Mouse (Mus musculus): ENCODE data around the gene Pid1. TPM values are rescaled to one million over a fixed set of nuclear protein-coding genes. Genes with fewer than 3 reads are reported as not detected.

Pid1 gene
- 25.5 and 27.1 TPM in 2 replicates for polyA plus RNA-seq (2016; fragmentation: Nextera tagmentation; extraction: Ambion mirVana)

DNA sequence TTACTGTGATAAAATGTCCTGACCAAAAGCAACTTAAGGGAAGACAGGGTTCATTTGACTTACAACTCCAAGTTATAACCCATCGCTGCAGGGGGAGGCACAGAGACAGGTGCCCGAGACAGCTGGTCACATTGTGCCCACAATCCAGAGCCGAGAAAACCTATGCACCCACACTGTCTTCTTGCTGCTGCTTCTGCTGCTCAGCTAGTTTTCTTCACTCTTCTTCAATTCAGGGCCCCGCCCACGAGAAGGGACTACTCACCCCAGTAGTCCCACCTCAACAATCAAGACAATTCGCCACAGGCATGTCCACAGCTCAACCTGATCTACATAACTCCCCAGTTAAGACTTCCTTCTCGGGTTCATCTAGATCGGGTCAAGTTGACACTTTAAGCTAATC, at the start of gene Pid1:
TSS of gene Pid1 (minus strand) at position 214 of the 400 bp plus-strand sequence.
- Histone ChIP-seq H3K4me2 (no peak within 1 kb of the TSS), H3K9me3 (no peaks in the 10 kb centered on the region), H3K9ac (replicated peaks) (no peak within 1 kb of the TSS), H3K27me3 (no peaks in the 10 kb centered on the region), H3K27ac (no peak within 1 kb of the TSS), H3K4me1 (replicated peaks) (no peaks in the 10 kb centered on the region; the same call in 1 of the 2 replicates), H3K36me3 (no peaks in the 10 kb centered on the region), H3K4me3 (replicated peaks) (no peak within 1 kb of the TSS)
- 89% methylated on average over 8 of the region's 8 CpGs for WGBS
- no peak for ATAC-seq (ENCODE audit: insufficient number of reproducible peaks, insufficient read depth, low FRiP score, low TSS enrichment, low read depth)

DNA sequence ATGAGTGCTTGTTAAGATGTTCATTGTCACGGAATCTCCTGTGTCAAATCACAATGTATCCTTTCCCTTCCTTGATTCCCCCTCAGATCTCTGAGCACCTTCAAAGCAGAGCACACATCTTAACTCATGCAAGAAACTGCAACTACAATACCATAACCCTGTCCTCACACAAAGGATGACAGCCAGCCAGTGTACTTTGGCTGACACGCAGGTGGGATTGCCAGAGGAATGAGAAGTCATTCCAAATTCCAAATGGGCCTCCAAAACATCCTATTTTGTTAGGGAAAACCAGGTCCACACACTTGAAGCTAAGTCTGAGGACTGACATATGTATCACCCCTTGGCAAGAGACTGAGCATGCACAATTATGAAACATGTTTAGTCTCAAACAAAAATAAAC, 45.5 kb upstream of the Pid1 start:
- H3K27me3 ChIP-seq: 0 out of 2 replicates have a peak, but pooled peaks cover 4% of the 10 kb centered on the region
- no peak overlapping the region for H3K4me2 ChIP-seq
- no peaks in the 10 kb centered on the region for H3K9me3 ChIP-seq
- WGBS: 81% methylated on average over 2 of the region's 2 CpGs
- no peak overlapping the region for H3K27ac ChIP-seq
- no peak overlapping the region for H3K9ac ChIP-seq (replicated peaks)
- no peaks in the 10 kb centered on the region for H3K36me3 ChIP-seq
- H3K4me1 ChIP-seq (replicated peaks): no peaks in the 10 kb centered on the region
- ATAC-seq (ENCODE audit: insufficient number of reproducible peaks, insufficient read depth, low FRiP score, low TSS enrichment, low read depth): no peak
- no peak overlapping the region for H3K4me3 ChIP-seq (replicated peaks)

DNA sequence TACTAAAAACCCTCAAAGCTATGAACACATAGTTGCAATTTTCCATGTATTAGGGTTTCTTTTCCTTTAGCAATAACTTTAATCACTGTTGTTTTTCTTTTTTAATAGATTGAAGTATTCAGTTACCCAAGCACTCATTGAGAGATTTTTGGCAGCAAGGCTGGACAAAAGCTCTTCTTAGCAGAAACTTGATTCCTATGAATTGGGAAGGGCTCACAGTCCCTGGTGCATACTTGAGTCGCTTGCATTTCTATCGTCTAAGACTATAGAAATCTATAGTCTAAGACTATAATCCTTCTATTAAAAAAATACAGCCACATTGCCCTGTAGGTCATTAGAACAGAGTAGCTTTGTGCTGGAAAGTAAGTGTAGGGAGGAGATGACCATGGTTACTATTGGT, 44.9 kb upstream of the Pid1 start:
- Histone ChIP-seq H3K9ac (replicated peaks) (no peak overlapping the region), H3K4me2 (no peak overlapping the region), H3K9me3 (no peaks in the 10 kb centered on the region), H3K4me1 (replicated peaks) (no peaks in the 10 kb centered on the region), H3K27me3 (0 out of 2 replicates have a peak, but pooled peaks cover 4% of the 10 kb centered on the region), H3K4me3 (replicated peaks) (no peak overlapping the region), H3K27ac (no peak overlapping the region), H3K36me3 (no peaks in the 10 kb centered on the region)
- ATAC-seq (ENCODE audit: insufficient number of reproducible peaks, insufficient read depth, low FRiP score, low TSS enrichment, low read depth): no peak
- 73% methylated on average over 2 of the region's 2 CpGs for WGBS

DNA sequence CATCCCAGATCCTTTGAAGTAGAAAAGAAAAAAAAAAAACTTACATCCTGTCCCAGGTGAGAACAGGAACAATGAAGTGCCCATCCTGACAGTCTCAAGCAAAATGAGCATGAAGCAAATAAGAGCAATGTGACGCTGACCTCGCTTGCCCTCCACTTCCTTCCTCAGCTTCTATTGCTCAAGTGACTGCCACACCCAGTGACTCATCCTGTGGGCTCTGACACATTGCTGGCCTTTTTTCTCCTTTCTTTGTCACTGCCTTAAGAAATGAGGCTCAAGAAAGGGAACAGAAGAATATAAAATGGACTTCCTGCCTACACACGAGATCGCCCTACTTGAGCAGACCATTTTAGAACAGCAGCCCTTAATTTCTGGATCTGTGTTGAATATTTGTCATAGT, 42.9 kb upstream of the Pid1 start:
- 0 out of 2 replicates have a peak, but pooled peaks cover 4% of the 10 kb centered on the region for H3K27me3 ChIP-seq
- no peak overlapping the region for H3K4me3 ChIP-seq (replicated peaks)
- H3K36me3 ChIP-seq: no peaks in the 10 kb centered on the region
- no peak overlapping the region for H3K4me2 ChIP-seq
- H3K9me3 ChIP-seq: no peaks in the 10 kb centered on the region
- ATAC-seq (ENCODE audit: insufficient number of reproducible peaks, insufficient read depth, low FRiP score, low TSS enrichment, low read depth): no peak
- no peaks in the 10 kb centered on the region for H3K4me1 ChIP-seq (replicated peaks)
- H3K9ac ChIP-seq (replicated peaks): no peak overlapping the region
- H3K27ac ChIP-seq: no peak overlapping the region
- WGBS: 70% methylated on average over 4 of the region's 4 CpGs

DNA sequence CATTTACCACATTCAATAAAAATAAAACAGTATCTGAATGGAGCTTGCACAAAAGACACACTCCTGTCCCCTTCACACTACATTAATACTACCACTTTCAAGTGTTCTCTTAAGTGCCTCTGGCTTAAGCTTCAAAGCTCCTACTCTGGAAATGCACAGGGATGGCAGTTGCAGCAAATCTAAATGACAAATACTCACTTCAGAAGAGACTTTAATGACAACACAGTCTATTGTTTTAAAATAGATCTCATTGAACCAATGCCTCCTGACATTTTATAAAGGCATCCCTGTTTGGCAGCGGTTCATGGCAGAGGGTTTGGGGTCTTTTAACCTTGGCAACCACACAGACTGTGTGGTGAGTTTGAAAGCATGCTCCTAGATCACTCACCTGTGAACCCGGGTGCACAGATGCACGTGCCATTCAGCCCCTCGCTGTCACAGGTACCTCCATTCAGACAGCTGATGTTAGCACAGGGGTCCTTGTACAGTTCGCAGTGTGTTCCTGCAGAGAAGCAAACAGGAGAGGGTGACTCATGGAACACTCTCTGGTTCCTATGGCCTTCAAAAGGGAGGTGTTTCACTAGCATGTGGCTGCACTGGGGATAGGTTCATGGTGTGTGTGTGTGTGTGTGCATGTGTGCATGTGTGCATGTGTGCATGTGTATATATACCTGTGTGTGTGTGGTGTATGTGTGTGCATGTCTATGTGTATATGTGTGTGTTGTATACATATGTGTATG, 41.7 kb upstream of the Pid1 start:
- H3K36me3 ChIP-seq: no peaks in the 10 kb centered on the region
- H3K4me3 ChIP-seq (replicated peaks): no peak overlapping the region
- ATAC-seq (ENCODE audit: insufficient number of reproducible peaks, insufficient read depth, low FRiP score, low TSS enrichment, low read depth): no peak
- WGBS: 89% methylated on average over 5 of the region's 5 CpGs
- no peak overlapping the region for H3K4me2 ChIP-seq
- 0 out of 2 replicates have a peak, but pooled peaks cover 4% of the 10 kb centered on the region for H3K27me3 ChIP-seq
- no peaks in the 10 kb centered on the region for H3K4me1 ChIP-seq (replicated peaks)
- no peak overlapping the region for H3K27ac ChIP-seq
- H3K9me3 ChIP-seq: no peaks in the 10 kb centered on the region
- H3K9ac ChIP-seq (replicated peaks): no peak overlapping the region

DNA sequence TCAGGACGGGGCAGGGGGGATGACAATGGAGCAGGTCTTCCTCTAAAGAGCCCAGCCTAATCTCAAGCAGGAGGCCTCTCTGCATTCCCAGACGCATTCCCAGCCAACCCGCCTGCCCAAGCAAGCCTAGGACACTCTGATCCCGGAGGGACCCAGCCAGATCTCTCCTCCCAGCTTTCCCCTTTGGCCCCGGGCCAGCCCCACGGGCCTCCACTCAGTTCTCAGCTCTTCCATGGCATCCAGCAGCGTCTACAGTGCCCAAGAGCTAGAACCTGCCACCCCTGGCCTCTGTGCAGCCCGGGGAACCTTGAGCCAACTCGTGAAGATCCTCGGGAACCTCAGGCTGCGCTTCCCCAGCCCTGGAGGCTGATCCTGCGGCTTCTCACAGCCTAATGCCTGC, 40.9 kb upstream of the Pid1 start:
- Histone ChIP-seq H3K4me2 (no peak overlapping the region), H3K9ac (replicated peaks) (no peak overlapping the region), H3K27ac (no peak overlapping the region), H3K4me3 (replicated peaks) (no peak overlapping the region), H3K36me3 (no peaks in the 10 kb centered on the region), H3K4me1 (replicated peaks) (no peaks in the 10 kb centered on the region), H3K9me3 (no peaks in the 10 kb centered on the region), H3K27me3 (0 out of 2 replicates have a peak, but pooled peaks cover 4% of the 10 kb centered on the region)
- ATAC-seq (ENCODE audit: insufficient number of reproducible peaks, insufficient read depth, low FRiP score, low TSS enrichment, low read depth): no peak
- whole genome bisulfite sequencing: 56% methylated on average over 12 of the region's 12 CpGs

DNA sequence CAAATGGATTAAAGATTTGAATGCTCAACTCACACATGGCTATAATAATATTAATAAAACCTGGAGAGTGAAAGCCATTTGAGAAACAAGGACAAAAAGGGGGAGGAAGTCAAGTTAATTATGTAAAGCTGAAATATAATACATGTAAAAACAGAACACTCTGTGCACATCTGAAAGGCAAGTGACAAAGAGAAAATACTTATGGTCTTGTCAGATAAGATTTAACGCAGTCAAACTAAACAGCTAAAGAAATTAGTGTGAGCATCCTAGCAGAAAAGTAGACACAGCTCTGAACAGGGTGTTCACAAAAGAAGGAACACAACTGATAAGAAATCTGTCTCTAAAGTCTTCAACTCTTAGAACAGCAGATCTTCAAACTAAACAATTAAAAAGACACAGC, 38.2 kb upstream of the Pid1 start:
- H3K9ac ChIP-seq (replicated peaks): no peak overlapping the region
- no peak overlapping the region for H3K27ac ChIP-seq
- H3K27me3 ChIP-seq: 0 out of 2 replicates have a peak, but pooled peaks cover 4% of the 10 kb centered on the region
- ATAC-seq (ENCODE audit: insufficient number of reproducible peaks, insufficient read depth, low FRiP score, low TSS enrichment, low read depth): no peak
- H3K4me1 ChIP-seq (replicated peaks): no peaks in the 10 kb centered on the region
- H3K4me2 ChIP-seq: no peak overlapping the region
- no peaks in the 10 kb centered on the region for H3K36me3 ChIP-seq
- no peak overlapping the region for H3K4me3 ChIP-seq (replicated peaks)
- WGBS: 91% methylated on average over 1 of the region's 1 CpGs
- no peaks in the 10 kb centered on the region for H3K9me3 ChIP-seq

DNA sequence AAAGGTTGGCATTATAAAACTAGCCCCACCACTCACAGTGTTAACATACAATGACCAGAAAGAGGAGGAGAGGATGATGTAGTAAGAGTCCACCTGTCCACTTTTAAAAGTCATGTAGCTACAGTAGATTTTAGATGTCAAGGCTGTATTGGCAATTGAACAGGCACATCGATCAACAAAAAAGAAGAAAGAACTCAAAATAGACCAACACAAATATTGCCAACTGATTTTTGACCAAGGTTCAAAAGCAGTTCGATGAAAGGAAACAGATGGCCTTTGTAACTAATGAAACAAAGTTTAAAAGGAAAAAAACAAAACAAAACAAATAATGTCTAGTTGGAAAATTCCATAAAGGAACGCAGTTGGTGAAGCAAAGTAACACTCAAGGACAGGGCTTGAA, 35.7 kb upstream of the Pid1 start:
- H3K9ac ChIP-seq (replicated peaks): no peak overlapping the region
- H3K4me2 ChIP-seq: no peak overlapping the region
- H3K4me3 ChIP-seq (replicated peaks): no peak overlapping the region
- no peak overlapping the region for H3K27ac ChIP-seq
- no peaks in the 10 kb centered on the region for H3K27me3 ChIP-seq
- 87% methylated on average over 3 of the region's 3 CpGs for WGBS
- H3K9me3 ChIP-seq: no peaks in the 10 kb centered on the region
- ATAC-seq (ENCODE audit: insufficient number of reproducible peaks, insufficient read depth, low FRiP score, low TSS enrichment, low read depth): no peak
- no peaks in the 10 kb centered on the region for H3K4me1 ChIP-seq (replicated peaks)
- no peaks in the 10 kb centered on the region for H3K36me3 ChIP-seq

DNA sequence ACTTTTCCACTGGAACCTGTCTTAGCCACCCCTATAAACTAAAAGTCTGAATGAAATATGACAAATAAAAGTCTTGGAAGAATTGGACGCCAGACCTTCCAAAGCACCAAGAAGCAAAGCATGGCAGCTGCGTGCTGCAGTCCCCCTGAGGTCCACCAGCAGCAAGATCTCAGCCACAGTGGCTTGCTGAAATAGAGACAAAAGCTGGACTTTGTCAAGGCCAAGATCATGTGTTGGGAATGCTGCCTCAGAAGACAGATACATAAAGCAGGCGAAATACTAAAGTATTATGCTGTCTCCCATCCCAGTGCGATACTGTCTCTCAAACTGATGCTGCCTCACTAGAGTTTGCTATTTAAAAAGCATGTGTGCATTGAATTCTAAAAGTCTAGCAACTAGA, 35.1 kb upstream of the Pid1 start:
- no peaks in the 10 kb centered on the region for H3K9me3 ChIP-seq
- no peak overlapping the region for H3K4me2 ChIP-seq
- H3K36me3 ChIP-seq: no peaks in the 10 kb centered on the region
- H3K27ac ChIP-seq: no peak overlapping the region
- H3K27me3 ChIP-seq: no peaks in the 10 kb centered on the region
- WGBS: 90% methylated on average over 4 of the region's 4 CpGs
- no peak overlapping the region for H3K4me3 ChIP-seq (replicated peaks)
- H3K9ac ChIP-seq (replicated peaks): no peak overlapping the region
- no peak for ATAC-seq (ENCODE audit: insufficient number of reproducible peaks, insufficient read depth, low FRiP score, low TSS enrichment, low read depth)
- no peaks in the 10 kb centered on the region for H3K4me1 ChIP-seq (replicated peaks)

DNA sequence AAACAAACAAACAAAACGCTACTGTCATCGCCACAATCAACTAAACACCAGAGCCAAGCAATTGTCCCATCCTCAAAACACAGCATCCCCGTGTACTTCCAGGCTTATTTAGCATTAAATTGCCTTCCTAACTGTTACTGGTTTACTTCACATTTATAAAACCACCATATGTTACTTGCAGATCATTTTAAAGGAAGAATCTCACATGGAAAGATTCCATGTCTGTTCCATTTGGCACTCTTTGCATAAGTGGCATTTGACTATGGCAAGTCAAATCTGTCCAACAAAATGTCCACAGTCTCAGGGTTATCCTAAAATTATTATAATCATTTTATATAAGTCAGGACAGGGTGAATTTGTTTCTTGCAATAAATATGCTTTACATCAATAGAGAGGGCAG, 32.8 kb upstream of the Pid1 start:
- Histone ChIP-seq H3K4me1 (replicated peaks) (no peaks in the 10 kb centered on the region), H3K4me2 (no peak overlapping the region), H3K36me3 (no peaks in the 10 kb centered on the region), H3K9me3 (no peaks in the 10 kb centered on the region), H3K27me3 (no peaks in the 10 kb centered on the region), H3K9ac (replicated peaks) (no peak overlapping the region), H3K27ac (no peak overlapping the region), H3K4me3 (replicated peaks) (no peak overlapping the region)
- ATAC-seq (ENCODE audit: insufficient number of reproducible peaks, insufficient read depth, low FRiP score, low TSS enrichment, low read depth): no peak
- 58% methylated on average over 3 of the region's 3 CpGs for WGBS

DNA sequence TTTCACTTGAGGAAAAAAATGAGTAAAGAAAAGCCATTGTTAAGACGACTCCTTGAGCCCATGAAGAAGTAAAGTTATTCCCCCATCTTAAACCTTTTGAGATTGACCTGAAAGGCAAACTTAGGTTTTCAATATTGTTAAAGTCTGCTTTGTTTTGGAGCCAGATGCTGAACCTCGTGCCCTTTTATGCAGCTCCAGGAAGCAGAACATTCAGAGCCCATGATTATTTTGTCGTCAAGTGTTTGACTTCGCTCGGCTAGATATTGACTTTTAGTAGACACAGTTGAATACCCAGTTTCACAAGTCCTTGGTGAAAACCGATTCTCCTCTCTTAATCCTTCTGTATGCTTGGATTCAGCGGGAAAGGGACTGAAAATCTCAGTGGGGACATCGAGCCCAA, 31.9 kb upstream of the Pid1 start:
- H3K36me3 ChIP-seq: no peaks in the 10 kb centered on the region
- H3K9ac ChIP-seq (replicated peaks): no peak overlapping the region
- WGBS: 85% methylated on average over 8 of the region's 8 CpGs
- H3K27ac ChIP-seq: no peak overlapping the region
- no peak overlapping the region for H3K4me2 ChIP-seq
- H3K4me3 ChIP-seq (replicated peaks): no peak overlapping the region
- ATAC-seq (ENCODE audit: insufficient number of reproducible peaks, insufficient read depth, low FRiP score, low TSS enrichment, low read depth): no peak
- no peaks in the 10 kb centered on the region for H3K9me3 ChIP-seq
- H3K4me1 ChIP-seq (replicated peaks): no peaks in the 10 kb centered on the region
- H3K27me3 ChIP-seq: no peaks in the 10 kb centered on the region

DNA sequence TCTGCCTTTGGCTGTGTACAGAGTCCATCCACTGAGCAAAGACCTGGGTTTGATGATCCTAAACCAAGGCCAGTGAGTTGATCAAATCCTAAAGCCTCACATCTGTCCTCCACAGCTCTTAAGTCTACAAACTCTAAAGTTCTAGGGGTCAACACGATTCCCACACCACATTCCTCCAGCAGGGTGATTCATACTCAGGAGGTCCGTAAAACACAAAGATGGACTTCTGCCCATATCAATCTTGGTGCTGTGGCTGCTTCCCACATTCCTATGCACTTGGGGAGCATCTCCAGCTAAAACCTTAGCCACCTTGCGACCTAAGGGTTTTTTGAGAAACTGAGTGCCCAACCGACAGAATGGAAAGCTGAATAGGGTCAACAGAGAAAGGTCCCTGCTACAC, 27.0 kb upstream of the Pid1 start:
- no peak for ATAC-seq (ENCODE audit: insufficient number of reproducible peaks, insufficient read depth, low FRiP score, low TSS enrichment, low read depth)
- no peak overlapping the region for H3K4me2 ChIP-seq
- H3K36me3 ChIP-seq: no peaks in the 10 kb centered on the region
- 89% methylated on average over 4 of the region's 4 CpGs for WGBS
- H3K9ac ChIP-seq (replicated peaks): no peak overlapping the region
- H3K9me3 ChIP-seq: no peaks in the 10 kb centered on the region
- no peaks in the 10 kb centered on the region for H3K4me1 ChIP-seq (replicated peaks)
- H3K4me3 ChIP-seq (replicated peaks): no peak overlapping the region
- no peaks in the 10 kb centered on the region for H3K27me3 ChIP-seq
- H3K27ac ChIP-seq: no peak overlapping the region

Measured in limb, embryonic 12.5 days (tissue).